Mouse (Mus musculus) erythroblast, embryonic 14.5 days (primary cell): ENCODE measurements around the gene Speg. TPM values are rescaled to one million over a fixed set of nuclear protein-coding genes. Genes with fewer than 3 reads are reported as not detected.

ENCODE experiments used
- H3K27me3 ChIP-seq: 2 replicates; pipeline ENCODE4 v1.6.1; 2012; ENCODE audit warnings: inconsistent platforms; ENCODE audit not compliant: control insufficient read depth
- H3K36me3 ChIP-seq: 2 replicates; pipeline ENCODE4 v1.6.1; 2012; ENCODE audit warnings: mild to moderate bottlenecking, inconsistent platforms; ENCODE audit not compliant: control insufficient read depth
- H3K4me1 ChIP-seq: 2 replicates; pipeline ENCODE4 v1.6.1; 2012; ENCODE audit warnings: inconsistent platforms; ENCODE audit not compliant: control insufficient read depth
- H3K4me3 ChIP-seq: replicated peaks from 2 replicates; pipeline ENCODE3; 2012; ENCODE audit warnings: moderate library complexity, mild to moderate bottlenecking, inconsistent platforms
- H3K9me3 ChIP-seq: 2 replicates; pipeline ENCODE4 v1.6.1; 2012; ENCODE audit warnings: low read length, inconsistent platforms, mixed read lengths; ENCODE audit not compliant: control insufficient read depth
- GATA1 ChIP-seq: IDR thresholded peaks from 2 replicates; pipeline ENCODE4 v1.6.1; 2012; ENCODE audit warnings: low read length, inconsistent platforms, mixed read lengths
- TAL1 ChIP-seq: IDR thresholded peaks from 3 replicates; pipeline ENCODE4 v1.6.1; 2012; ENCODE audit warnings: low read length, inconsistent platforms, mixed read lengths
- polyA plus RNA-seq: library from polyadenylated mRNA; stranded (reverse); fragments of >175 nt; gene quantifications from 2 replicates; pipeline ENCODE4 v1.2.3, GENCODE M21; 2012

Speg gene
- polyA plus RNA-seq, 1 experiment = 0.10 TPM

GRCm38 (mm10) chr1:75423780-75424390 is 48.8 kb downstream of the Speg start:
- peaks cover 57% of the 10 kb centered on the region for H3K27me3 ChIP-seq
- TF ChIP-seq TAL1 (no peak), GATA1 (no peak)
- no peaks in the 10 kb centered on the region for H3K36me3 ChIP-seq
- H3K4me3 ChIP-seq = no peak overlapping the region
- no peaks in the 10 kb centered on the region for H3K9me3 ChIP-seq
- H3K4me1 ChIP-seq = no peaks in the 10 kb centered on the region; the same call in 1 of the 2 replicates

DNA sequence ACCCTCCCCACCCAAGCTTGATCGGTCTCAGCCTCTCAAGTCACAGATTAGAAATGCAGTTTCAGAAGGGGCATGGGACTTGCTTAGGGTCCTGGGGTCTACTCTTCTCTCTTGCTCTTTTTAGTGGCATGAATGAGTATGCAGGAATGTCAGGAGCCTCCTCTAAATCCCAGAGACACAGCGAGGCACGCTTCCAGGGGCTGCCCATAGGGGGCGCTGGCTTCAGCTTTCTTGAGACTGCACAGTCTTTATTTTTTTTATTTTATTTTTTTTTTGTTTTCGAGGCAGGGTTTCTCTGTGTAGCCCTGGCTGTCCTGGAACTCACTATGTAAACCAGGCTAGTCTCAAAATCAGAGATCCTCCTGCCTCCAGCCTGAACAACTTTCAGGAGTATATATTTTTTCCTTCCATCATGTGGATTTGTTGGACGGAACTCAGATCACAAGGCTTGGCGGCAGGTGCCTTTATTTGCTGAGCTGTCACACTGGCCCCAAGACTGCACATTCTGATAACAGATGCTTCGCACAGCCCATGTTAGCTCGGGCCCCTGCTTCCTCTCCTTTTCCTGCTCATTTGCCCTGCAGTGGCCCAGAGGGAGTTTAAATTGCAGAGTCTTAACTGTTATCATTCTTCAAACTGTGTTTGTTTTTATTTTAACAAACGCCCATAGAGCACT is 50.8 kb downstream of the Speg start:
- TF ChIP-seq TAL1 = no peak
- no peak for TF ChIP-seq GATA1
- Histone ChIP-seq H3K4me1 (no peaks in the 10 kb centered on the region; the same call in 1 of the 2 replicates), H3K4me3 (no peak overlapping the region), H3K27me3 (peaks cover 53% of the 10 kb centered on the region), H3K9me3 (no peaks in the 10 kb centered on the region), H3K36me3 (no peaks in the 10 kb centered on the region)

GRCm38 (mm10) chr1:75435475-75436328 is 60.6 kb downstream of the Speg start, which contains the start of gene Gmppa:
Gmppa (plus strand) TSS chr1:75435930.
- H3K9me3 ChIP-seq = no peaks in the 10 kb centered on the region
- H3K4me1 ChIP-seq = peaks cover 17% of the 10 kb centered on the region
- no peak for TF ChIP-seq GATA1
- TF ChIP-seq TAL1 = no peak
- H3K36me3 ChIP-seq = peaks cover 18% of the 10 kb centered on the region
- peaks cover 11% of the 10 kb centered on the region for H3K27me3 ChIP-seq
- peak within 1 kb of the TSS; percentile 76 for H3K4me3 ChIP-seq

DNA sequence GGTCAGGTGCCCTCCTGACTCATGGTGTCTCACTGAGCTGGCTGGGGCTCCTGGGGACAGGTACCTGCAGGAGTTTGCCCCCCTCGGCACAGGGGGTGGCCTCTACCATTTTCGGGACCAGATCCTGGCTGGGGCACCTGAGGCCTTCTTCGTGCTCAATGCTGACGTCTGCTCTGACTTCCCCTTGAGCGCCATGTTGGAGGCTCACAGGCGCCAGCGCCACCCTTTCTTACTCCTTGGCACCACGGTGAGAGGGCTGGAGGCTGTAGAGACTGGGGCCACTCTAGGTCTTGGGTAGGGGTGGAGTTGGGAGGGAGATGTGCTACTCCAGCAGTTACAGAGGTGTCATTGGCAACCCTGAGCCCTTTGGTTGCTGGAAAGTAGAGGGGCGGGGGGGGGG is 63.7 kb downstream of the Speg start:
- H3K4me1 ChIP-seq = peaks cover 22% of the 10 kb centered on the region
- H3K9me3 ChIP-seq = no peaks in the 10 kb centered on the region
- peaks cover 39% of the 10 kb centered on the region for H3K36me3 ChIP-seq
- TF ChIP-seq GATA1 (no peak), TAL1 (no peak)
- H3K4me3 ChIP-seq = no peak overlapping the region
- H3K27me3 ChIP-seq = no peaks in the 10 kb centered on the region; the same call in 1 of the 2 replicates

DNA sequence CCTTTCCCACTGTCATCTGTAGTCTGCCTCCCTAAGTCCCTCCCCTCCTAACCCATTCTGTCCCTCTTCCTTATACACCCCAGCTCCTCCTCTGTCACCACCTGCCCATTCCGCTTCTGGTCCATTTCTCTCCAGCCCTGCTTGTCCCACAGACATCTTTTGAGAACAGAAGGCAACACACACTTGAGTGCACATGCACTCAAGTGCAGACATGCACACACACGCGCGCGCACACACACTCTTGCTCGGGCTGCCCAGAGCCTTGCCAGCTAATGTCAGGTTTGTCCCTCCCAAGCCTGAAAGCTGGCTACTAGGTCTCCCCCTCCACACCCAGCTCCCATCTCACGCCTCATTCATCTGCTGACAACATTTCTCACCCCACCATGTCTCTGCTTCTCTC is 65.6 kb downstream of the Speg start:
- no peaks in the 10 kb centered on the region for H3K9me3 ChIP-seq
- TF ChIP-seq GATA1 (no peak), TAL1 (no peak)
- H3K4me3 ChIP-seq = no peak overlapping the region
- peaks cover 3% of the 10 kb centered on the region for H3K27me3 ChIP-seq
- H3K4me1 ChIP-seq = peaks cover 36% of the 10 kb centered on the region
- H3K36me3 ChIP-seq = peaks cover 39% of the 10 kb centered on the region

DNA sequence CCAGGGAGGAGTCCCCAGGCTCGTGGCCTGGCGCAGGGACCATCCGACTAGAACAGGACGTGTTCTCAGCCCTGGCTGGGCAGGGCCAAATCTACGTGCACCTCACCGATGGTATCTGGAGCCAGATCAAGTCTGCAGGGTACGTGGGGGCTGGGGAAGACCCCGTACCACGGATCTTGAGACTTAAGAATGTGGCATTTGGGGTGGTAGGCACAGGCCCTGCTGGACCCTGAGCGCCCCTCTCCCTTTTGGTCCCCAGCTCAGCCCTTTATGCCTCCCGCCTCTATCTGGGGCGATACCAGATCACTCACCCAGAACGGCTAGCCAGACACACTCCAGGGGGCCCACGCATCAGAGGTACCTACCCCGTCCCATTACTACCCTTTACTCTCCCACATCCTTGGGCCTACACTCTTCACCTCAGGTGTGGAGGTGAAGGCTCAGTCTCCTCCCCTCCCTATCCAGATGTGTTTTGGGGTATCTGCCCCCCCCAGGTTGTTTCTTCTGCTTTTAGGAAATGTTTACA is 66.4 kb downstream of the Speg start:
- Histone ChIP-seq H3K27me3 (peaks cover 12% of the 10 kb centered on the region), H3K36me3 (peaks cover 39% of the 10 kb centered on the region), H3K4me1 (peaks cover 36% of the 10 kb centered on the region), H3K9me3 (no peaks in the 10 kb centered on the region), H3K4me3 (no peak overlapping the region)
- no peak for TF ChIP-seq GATA1
- TF ChIP-seq TAL1 = no peak

GRCm38 (mm10) chr1:75442171-75442570 is 67.1 kb downstream of the Speg start:
- peaks cover 39% of the 10 kb centered on the region for H3K36me3 ChIP-seq
- no peak for TF ChIP-seq TAL1
- TF ChIP-seq GATA1 = no peak
- peaks cover 37% of the 10 kb centered on the region for H3K4me1 ChIP-seq

DNA sequence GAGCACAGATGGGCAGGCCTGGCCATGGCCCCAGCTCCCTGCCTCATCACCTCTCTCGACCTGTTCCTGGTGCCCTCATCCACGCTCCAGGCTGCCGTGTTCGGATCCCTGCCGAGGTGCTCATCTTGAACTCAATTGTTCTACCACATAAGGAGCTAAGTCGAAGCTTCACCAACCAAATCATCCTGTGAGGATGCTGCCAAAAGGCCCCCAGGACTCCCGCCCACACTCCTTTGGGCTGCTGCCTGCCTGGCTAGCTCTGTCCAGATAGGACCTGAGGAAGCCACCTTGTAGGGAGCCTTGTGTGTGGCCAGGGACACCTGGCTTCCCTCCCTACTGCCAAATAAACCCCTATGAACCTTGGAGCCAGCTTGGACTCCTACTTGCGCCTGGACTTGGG is 67.7 kb downstream of the Speg start:
- Histone ChIP-seq H3K4me3 (no peak overlapping the region), H3K27me3 (peaks cover 24% of the 10 kb centered on the region), H3K9me3 (no peaks in the 10 kb centered on the region), H3K4me1 (peaks cover 43% of the 10 kb centered on the region), H3K36me3 (peaks cover 37% of the 10 kb centered on the region)
- TF ChIP-seq GATA1 = no peak
- no peak for TF ChIP-seq TAL1

More at GRCm38 (mm10) chr1:75442171-75442570, 67.1 kb downstream of the Speg start:
- Histone ChIP-seq H3K9me3 (no peaks in the 10 kb centered on the region), H3K4me3 (no peak overlapping the region), H3K27me3 (peaks cover 18% of the 10 kb centered on the region)
